Comparison of ENCODE assay signal across 8 mouse cellular contexts in the genomic region with DNA sequence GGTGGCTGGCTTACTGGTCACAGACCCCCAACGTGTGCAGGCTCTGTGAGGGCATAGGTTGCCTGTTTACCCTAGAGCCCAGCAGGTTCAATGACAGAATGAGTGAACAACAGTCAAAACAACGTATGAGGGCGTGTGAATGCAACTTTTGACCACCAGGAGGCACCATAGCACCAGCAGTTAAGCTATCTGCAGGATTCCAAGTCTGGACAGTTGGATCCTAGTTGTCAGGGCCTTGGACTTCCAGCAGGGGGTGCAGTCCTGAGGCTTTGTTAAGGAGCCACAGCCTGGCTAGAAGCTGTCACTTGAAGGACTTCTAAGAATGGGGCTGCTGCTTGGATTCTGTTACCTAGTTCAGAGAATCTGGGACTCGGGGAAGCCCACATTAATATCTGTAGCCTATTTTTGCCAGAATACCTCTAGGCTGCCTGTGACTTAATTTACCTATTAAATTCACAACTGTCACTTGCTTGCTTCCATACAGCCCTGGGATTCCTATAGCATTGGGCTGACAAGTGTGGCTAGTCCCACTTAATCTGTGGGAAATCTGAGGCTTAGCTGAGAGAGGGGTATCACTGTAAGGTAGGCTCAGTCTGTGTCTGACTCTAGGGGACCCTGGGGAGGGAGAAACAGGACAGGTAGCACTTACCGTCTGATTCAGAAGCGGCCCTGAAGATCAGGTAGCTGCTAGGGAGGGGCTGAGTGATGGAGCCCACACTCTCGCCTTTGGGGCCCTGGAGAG. TPM values are rescaled to one million over a fixed set of nuclear protein-coding genes. Genes with fewer than 3 reads are reported as not detected.
A peak's percentile ranks its signal among the peaks of the same experiment; 100 is the strongest.
DNase-seq lines count a peak whose midpoint lies in the region; ATAC-seq and TF ChIP-seq lines count a peak whose summit lies in the region.

No protein-coding gene starts in this region.

- peak; percentile 100 for TF ChIP-seq CTCF in left cerebral cortex, adult 2 months (IDR thresholded peaks at IDR 0.05)

- no peak overlapping the region for H3K4me3 ChIP-seq in left cerebral cortex, adult 2 months

- intact Hi-C loops in left cerebral cortex, adult 2 months (cut with DNase I): loop anchor here (1.0 kb wide), 2 partner anchors 41 to 57 kb away; no protein-coding TSS in a partner anchor

- peak; percentile 96 for ATAC-seq in activated CD4-positive, CD25-positive, alpha-beta regulatory T cell, adult 4 months
- ATAC-seq in common myeloid progenitor, adult 5-6 weeks (replicated peaks; ENCODE audit: low read depth, poor library complexity, severe bottlenecking): peak; percentile 97
- ATAC-seq in megakaryocyte-erythroid progenitor cell, adult 5-6 weeks (replicated peaks; ENCODE audit: low FRiP score, low TSS enrichment, poor library complexity, severe bottlenecking): peak; percentile 90

- peak; percentile 91 to 92 for DNase-seq in gastrocnemius, adult 8-10 months (ENCODE audit: low spot score in 2 of 2)
- DNase-seq in hindlimb bud, embryonic 11.5 days (ENCODE audit: extremely low spot score, low read depth, low spot score): peak; percentile 95
- peak; percentile 87 to 88 for DNase-seq in left cerebral cortex, adult 2 months (ENCODE audit: extremely low spot score in 1 of 2, low spot score in 2 of 2)
- DNase-seq in right cerebral cortex, postnatal 14 days: peak; percentile 93
- DNase-seq in urinary bladder, postnatal 25 days (ENCODE audit: low spot score): peak; percentile 89

- H3K27ac ChIP-seq in left cerebral cortex, adult 2 months: no peak overlapping the region

RNA-seq across cellular contexts. Expression of a gene that starts 21.2 kb away (rescaled TPM):
- polyA plus RNA-seq in activated CD4-positive, CD25-positive, alpha-beta regulatory T cell, adult 4 months (2017; shearing (Covaris generic)): 1 to 10 TPM; 2.1 to 3.3 TPM
- 0.63 TPM in 1 of 2 replicates, not detected in the other for total RNA-seq in common myeloid progenitor, adult 5-6 weeks (2017)
- total RNA-seq in gastrocnemius, adult 8-10 months (2022): 1 to 10 TPM; 2.5 to 4.6 (median 3.4) TPM
- 1 to 10 TPM; 1.2 to 2.3 TPM for total RNA-seq in left cerebral cortex, adult 2 months (2021)
- total RNA-seq in megakaryocyte-erythroid progenitor cell, adult 5-6 weeks (2014; fragmentation: Nextera tagmentation): not detected in 2 replicates
- 0.80 TPM in 1 of 2 replicates, not detected in the other for total RNA-seq in megakaryocyte-erythroid progenitor cell, adult 5-6 weeks (2017)

RNA-seq across cellular contexts. Expression of a gene that starts 49.9 kb away (rescaled TPM):
- polyA plus RNA-seq in activated CD4-positive, CD25-positive, alpha-beta regulatory T cell, adult 4 months (2017; shearing (Covaris generic)): 10 to 100 TPM; 18.3 to 29.2 TPM
- 5.9 and 15.3 TPM in 2 replicates for total RNA-seq in common myeloid progenitor, adult 5-6 weeks (2017)
- total RNA-seq in gastrocnemius, adult 8-10 months (2022): 10 to 100 TPM; 11.2 to 17.7 (median 14.1) TPM
- 10 to 100 TPM; 37.6 to 40.9 TPM for total RNA-seq in left cerebral cortex, adult 2 months (2021)
- total RNA-seq in megakaryocyte-erythroid progenitor cell, adult 5-6 weeks (2014; fragmentation: Nextera tagmentation): 4.3 and 9.3 TPM in 2 replicates
- total RNA-seq in megakaryocyte-erythroid progenitor cell, adult 5-6 weeks (2017): 2.6 and 3.8 TPM in 2 replicates

RNA-seq across cellular contexts. Expression of a gene that starts 57.4 kb away (rescaled TPM):
- polyA plus RNA-seq in activated CD4-positive, CD25-positive, alpha-beta regulatory T cell, adult 4 months (2017; shearing (Covaris generic)): 10 to 100 TPM; 14.7 to 16.2 TPM
- total RNA-seq in common myeloid progenitor, adult 5-6 weeks (2017): 3.7 and 4.7 TPM in 2 replicates
- 1 to 10 TPM; 1.2 to 2.8 (median 1.7) TPM for total RNA-seq in gastrocnemius, adult 8-10 months (2022)
- 1 to 10 TPM; 1.5 to 1.9 TPM for total RNA-seq in left cerebral cortex, adult 2 months (2021)
- 3.0 and 6.0 TPM in 2 replicates for total RNA-seq in megakaryocyte-erythroid progenitor cell, adult 5-6 weeks (2014; fragmentation: Nextera tagmentation)
- total RNA-seq in megakaryocyte-erythroid progenitor cell, adult 5-6 weeks (2017): 0.08 and 2.7 TPM in 2 replicates

RNA-seq across cellular contexts. Expression of a gene that starts 59.9 kb away (rescaled TPM):
- polyA plus RNA-seq in activated CD4-positive, CD25-positive, alpha-beta regulatory T cell, adult 4 months (2017; shearing (Covaris generic)): not detected
- not detected in 2 replicates for total RNA-seq in common myeloid progenitor, adult 5-6 weeks (2017)
- total RNA-seq in gastrocnemius, adult 8-10 months (2022): under 1 TPM; 0.29 to 0.86 (median 0.33) TPM
- total RNA-seq in left cerebral cortex, adult 2 months (2021): not detected
- total RNA-seq in megakaryocyte-erythroid progenitor cell, adult 5-6 weeks (2014; fragmentation: Nextera tagmentation): not detected in 2 replicates
- not detected in 2 replicates for total RNA-seq in megakaryocyte-erythroid progenitor cell, adult 5-6 weeks (2017)
